Mouse (Mus musculus) embryonic facial prominence, embryonic 10.5 days (tissue): ENCODE data around the gene Gdf7. TPM values are rescaled to one million over a fixed set of nuclear protein-coding genes. Genes with fewer than 3 reads are reported as not detected.

Source experiments
- DNase-seq: peaks from one replicate; pipeline ENCODE4 v3.0.0-alpha.2; 2017; ENCODE audit warnings: low spot score
- H3K27ac ChIP-seq: fragments of 300-500 bp; sonication (generic); replicated peaks from 2 replicates; pipeline ENCODE4 v1.5.1; 2016; ENCODE audit warnings: mild to moderate bottlenecking
- H3K27me3 ChIP-seq: fragments of 300-500 bp; sonication (generic); replicated peaks from 2 replicates; pipeline ENCODE4 v1.6.1; 2016; ENCODE audit warnings: low read depth, mild to moderate bottlenecking; ENCODE audit not compliant: poor library complexity, severe bottlenecking
- H3K36me3 ChIP-seq: fragments of 300-500 bp; sonication (generic); replicated peaks from 2 replicates; pipeline ENCODE4 v1.6.1; 2016; ENCODE audit warnings: mild to moderate bottlenecking, moderate library complexity
- H3K4me1 ChIP-seq: fragments of 300-500 bp; sonication (generic); 2 replicates; pipeline ENCODE4 v1.6.1; 2016
- H3K4me3 ChIP-seq: fragments of 300-500 bp; sonication (generic); 2 replicates; pipeline ENCODE4 v1.5.1; 2016; ENCODE audit warnings: mild to moderate bottlenecking, moderate library complexity
- H3K9me3 ChIP-seq: fragments of 300-500 bp; sonication (generic); 2 replicates; pipeline ENCODE4 v1.6.1; 2016; ENCODE audit warnings: mild to moderate bottlenecking
- WGBS: fragments of 180-500 bp; shearing (Covaris S2); methylation state at CpG from one replicate; pipeline ENCODE4 v1.1.7; 2016; 5-methylcytosine and 5-hydroxymethylcytosine counted together
- polyA plus RNA-seq: library from polyadenylated mRNA; unstranded; fragments of >200 nt; fragmentation: Nextera tagmentation; extraction: Ambion mirVana; gene quantifications from 2 replicates; pipeline ENCODE4 v1.2.1, GENCODE M21; 2016

Gdf7 gene
- polyA plus RNA-seq, 1 experiment from 2014 or later = 0.17 TPM

GRCm38 (mm10) chr12:8287970-8288369, 13.8 kb downstream of the Gdf7 start:
- 72% methylated on average over 3 of the region's 3 CpGs for WGBS
- no peak for DNase-seq
- H3K9me3 ChIP-seq = no peaks in the 10 kb centered on the region
- peaks cover 13% of the 10 kb centered on the region for H3K36me3 ChIP-seq
- H3K4me3 ChIP-seq = no peak overlapping the region
- peaks cover 4% of the 10 kb centered on the region; the same call in 1 of the 2 replicates for H3K4me1 ChIP-seq
- H3K27ac ChIP-seq = no peak overlapping the region
- 0 out of 2 replicates have a peak, but pooled peaks cover 1% of the 10 kb centered on the region for H3K27me3 ChIP-seq

- WGBS = 81% methylated on average over 15 of the region's 15 CpGs
- H3K36me3 ChIP-seq = peaks cover 29% of the 10 kb centered on the region
- no peaks in the 10 kb centered on the region for H3K27me3 ChIP-seq
- H3K4me3 ChIP-seq = no peak overlapping the region
- no peak for DNase-seq
- H3K4me1 ChIP-seq = peaks cover 3% of the 10 kb centered on the region; the same call in 1 of the 2 replicates
- H3K9me3 ChIP-seq = no peaks in the 10 kb centered on the region
- no peak overlapping the region for H3K27ac ChIP-seq
Measured at GRCm38 (mm10) chr12:8281225-8282017, 20.3 kb downstream of the Gdf7 start.

GRCm38 (mm10) chr12:8275424-8275823, 26.3 kb downstream of the Gdf7 start:
- WGBS = 90% methylated on average over 4 of the region's 4 CpGs
- no peak for DNase-seq

GRCm38 (mm10) chr12:8273471-8274171, 28.1 kb downstream of the Gdf7 start:
- no peak overlapping the region for H3K27ac ChIP-seq
- H3K4me1 ChIP-seq = no peaks in the 10 kb centered on the region
- no peak overlapping the region for H3K4me3 ChIP-seq
- H3K27me3 ChIP-seq = no peaks in the 10 kb centered on the region
- no peak for DNase-seq
- 94% methylated on average over 6 of the region's 6 CpGs for WGBS
- H3K9me3 ChIP-seq = no peaks in the 10 kb centered on the region
- H3K36me3 ChIP-seq = peaks cover 9% of the 10 kb centered on the region; the same call in 1 of the 2 replicates

More at GRCm38 (mm10) chr12:8275424-8275823, 26.3 kb downstream of the Gdf7 start:
- H3K27me3 ChIP-seq = no peaks in the 10 kb centered on the region
- no peaks in the 10 kb centered on the region for H3K4me1 ChIP-seq
- no peak overlapping the region for H3K27ac ChIP-seq
- no peaks in the 10 kb centered on the region for H3K9me3 ChIP-seq
- peaks cover 6% of the 10 kb centered on the region; the same call in 1 of the 2 replicates for H3K36me3 ChIP-seq
- no peak overlapping the region for H3K4me3 ChIP-seq

- 90% methylated on average over 2 of the region's 2 CpGs for WGBS
Measured at GRCm38 (mm10) chr12:8271405-8271804, 30.3 kb downstream of the Gdf7 start.

GRCm38 (mm10) chr12:8269627-8270026, 32.1 kb downstream of the Gdf7 start:
- H3K4me3 ChIP-seq = no peak overlapping the region
- H3K4me1 ChIP-seq = no peaks in the 10 kb centered on the region
- H3K27me3 ChIP-seq = no peaks in the 10 kb centered on the region
- DNase-seq = no peak
- no peaks in the 10 kb centered on the region for H3K9me3 ChIP-seq
- H3K27ac ChIP-seq = no peak overlapping the region
- H3K36me3 ChIP-seq = peaks cover 5% of the 10 kb centered on the region; the same call in 1 of the 2 replicates
- 91% methylated on average over 11 of the region's 11 CpGs for WGBS

More at GRCm38 (mm10) chr12:8271405-8271804, 30.3 kb downstream of the Gdf7 start:
- H3K4me1 ChIP-seq = no peaks in the 10 kb centered on the region
- no peaks in the 10 kb centered on the region for H3K9me3 ChIP-seq
- DNase-seq = no peak
- no peak overlapping the region for H3K27ac ChIP-seq
- H3K4me3 ChIP-seq = no peak overlapping the region
- H3K36me3 ChIP-seq = peaks cover 5% of the 10 kb centered on the region; the same call in 1 of the 2 replicates
- no peaks in the 10 kb centered on the region for H3K27me3 ChIP-seq

GRCm38 (mm10) chr12:8266311-8266710, 35.4 kb downstream of the Gdf7 start:
- DNase-seq = no peak
- Histone ChIP-seq H3K4me3 (no peak overlapping the region), H3K9me3 (no peaks in the 10 kb centered on the region), H3K36me3 (peaks cover 5% of the 10 kb centered on the region; the same call in 1 of the 2 replicates), H3K27me3 (no peaks in the 10 kb centered on the region), H3K27ac (no peak overlapping the region), H3K4me1 (peaks cover 4% of the 10 kb centered on the region; the same call in 1 of the 2 replicates)
- 92% methylated on average over 7 of the region's 7 CpGs for WGBS

GRCm38 (mm10) chr12:8260297-8260696, 41.5 kb downstream of the Gdf7 start:
- H3K27me3 ChIP-seq = no peaks in the 10 kb centered on the region
- peaks cover 4% of the 10 kb centered on the region; the same call in 1 of the 2 replicates for H3K4me1 ChIP-seq
- WGBS = 79% methylated on average over 2 of the region's 2 CpGs
- H3K4me3 ChIP-seq = no peak overlapping the region
- H3K9me3 ChIP-seq = no peaks in the 10 kb centered on the region
- DNase-seq = no peak
- H3K36me3 ChIP-seq = 0 out of 2 replicates have a peak, but pooled peaks cover 4% of the 10 kb centered on the region
- no peak overlapping the region for H3K27ac ChIP-seq

Other genes with a start within 250 kb of the Gdf7 start
- gene Ldah, start 93.8 kb downstream of the Gdf7 start, polyA plus RNA-seq = 67.3 and 69.5 TPM in 2 replicates
- 17.9 and 18.8 TPM in 2 replicates for gene Hs1bp3, start 11.5 kb upstream of the Gdf7 start, polyA plus RNA-seq
- 24.8 and 26.4 TPM in 2 replicates for gene Rhob, start 198.1 kb upstream of the Gdf7 start, polyA plus RNA-seq